Mouse (Mus musculus) heart, embryonic 14.5 days (tissue): Measurements from ENCODE around the gene Fbxo47. TPM values are rescaled to one million over a fixed set of nuclear protein-coding genes. Genes with fewer than 3 reads are reported as not detected.

Experiments used
- ATAC-seq: fragments of 200-750 bp; cut with Nextera tagmentation; 2 replicates; pipeline ENCODE4 v1.8.0; 2017; ENCODE audit warnings: low read depth, moderate TSS enrichment; ENCODE audit not compliant: insufficient number of reproducible peaks, insufficient read depth, low FRiP score
- H3K27ac ChIP-seq, 2 experiments: fragments of 200-500 bp in 1 of 2; fragments of 300-500 bp in 1 of 2; sonication (generic) in 1 of 2; replicated peaks in 1 of 2; 2 replicates each; pipeline ENCODE4 v1.5.1; 2012 to 2014; ENCODE audit warnings: low read depth in 2 of 2, low read length in 2 of 2, control low read depth in 1 of 2, mild to moderate bottlenecking in 1 of 2, mixed read lengths in 1 of 2; ENCODE audit not compliant: control insufficient read depth in 1 of 2, insufficient read depth in 1 of 2
- H3K27me3 ChIP-seq: fragments of 300-500 bp; sonication (generic); 2 replicates; pipeline ENCODE4 v1.6.1; 2014; ENCODE audit warnings: mild to moderate bottlenecking, low read length, control low read depth; ENCODE audit not compliant: control insufficient read depth, insufficient read depth
- H3K36me3 ChIP-seq: fragments of 300-500 bp; sonication (generic); 2 replicates; pipeline ENCODE4 v1.6.1; 2014; ENCODE audit warnings: mild to moderate bottlenecking, control low read depth, low read length, mixed read lengths; ENCODE audit not compliant: control insufficient read depth, insufficient read depth
- H3K4me1 ChIP-seq, 2 experiments: fragments of 200-500 bp in 1 of 2; fragments of 300-500 bp in 1 of 2; sonication (generic) in 1 of 2; 2 replicates each; pipeline ENCODE4 v1.6.1; 2012 to 2014; ENCODE audit warnings: low read length in 2 of 2, control low read depth in 1 of 2, mixed read lengths in 1 of 2; ENCODE audit not compliant: control insufficient read depth in 2 of 2, insufficient read depth in 2 of 2
- H3K4me2 ChIP-seq: fragments of 300-500 bp; sonication (generic); 2 replicates; pipeline ENCODE4 v1.6.1; 2014; ENCODE audit warnings: mild to moderate bottlenecking, low read length
- H3K4me3 ChIP-seq, 2 experiments: fragments of 200-500 bp in 1 of 2; fragments of 300-500 bp in 1 of 2; sonication (generic) in 1 of 2; 2 replicates each; pipeline ENCODE4 v1.5.1; 2012 to 2014; ENCODE audit warnings: low read length in 2 of 2, mild to moderate bottlenecking in 2 of 2, control low read depth in 1 of 2, low read depth in 1 of 2, moderate library complexity in 1 of 2; ENCODE audit not compliant: control insufficient read depth in 1 of 2, insufficient read depth in 1 of 2
- H3K9ac ChIP-seq: fragments of 300-500 bp; sonication (generic); 2 replicates; pipeline ENCODE4 v1.6.1; 2014; ENCODE audit warnings: mild to moderate bottlenecking, low read length
- H3K9me3 ChIP-seq: fragments of 300-500 bp; sonication (generic); 2 replicates; pipeline ENCODE4 v1.6.1; 2016; ENCODE audit warnings: low read length, control low read depth; ENCODE audit not compliant: control insufficient read depth
- WGBS: fragments of 180-500 bp; shearing (Covaris S2); extraction: QIAGEN DNeasy Blood & Tissue Kit; methylation state at CpG from one replicate; pipeline ENCODE4 v1.1.7; 2014; 5-methylcytosine and 5-hydroxymethylcytosine counted together
- polyA plus RNA-seq: library from polyadenylated mRNA; unstranded; fragments of >200 nt; fragmentation: Nextera tagmentation; extraction: Ambion mirVana; gene quantifications from 2 replicates; pipeline ENCODE4 v1.2.1, GENCODE M21; 2014

The Fbxo47 gene
- polyA plus RNA-seq, 1 experiment from 2014 or later, result 1.2 TPM

DNA sequence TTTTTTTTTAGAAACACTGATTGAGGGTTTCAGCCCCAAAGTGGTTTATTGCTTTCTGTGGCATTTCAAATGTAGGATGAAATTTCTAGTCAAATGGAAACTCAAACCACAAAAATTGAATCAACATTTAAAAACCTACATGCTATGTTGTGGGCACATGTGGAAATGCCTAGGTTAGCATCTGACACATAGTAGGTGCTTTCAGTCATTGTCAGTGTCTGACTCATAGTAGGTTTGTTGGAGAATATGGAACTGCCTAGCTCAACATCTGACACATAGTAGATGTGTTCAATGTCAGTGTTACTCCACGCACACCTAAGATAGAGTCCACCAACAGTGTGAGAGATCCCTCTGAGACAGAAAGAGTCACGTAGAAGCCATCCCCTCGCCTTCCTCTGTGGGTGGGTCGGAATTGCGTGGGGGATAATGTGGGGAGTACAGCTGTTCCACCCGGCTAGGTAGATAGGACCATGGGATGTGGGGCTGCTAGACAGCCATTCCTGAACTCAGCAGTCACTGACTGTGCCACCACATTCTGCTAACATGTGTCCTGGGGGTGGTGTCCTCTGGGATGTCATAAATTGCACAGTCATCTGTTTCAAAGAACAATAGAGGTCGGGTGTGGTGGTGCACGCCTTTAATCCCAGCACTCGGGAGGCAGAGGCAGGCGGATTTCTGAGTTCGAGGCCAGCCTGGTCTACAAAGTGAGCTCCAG lies 24.8 kb upstream of the Fbxo47 start:
- WGBS, result 83% methylated on average over 11 of the region's 11 CpGs
- no peaks in the 10 kb centered on the region for H3K4me1 ChIP-seq
- no peaks in the 10 kb centered on the region for H3K9me3 ChIP-seq
- no peak overlapping the region for H3K9ac ChIP-seq
- H3K36me3 ChIP-seq, result no peaks in the 10 kb centered on the region
- no peaks in the 10 kb centered on the region for H3K27me3 ChIP-seq
- no peak overlapping the region for H3K27ac ChIP-seq
- no peak for ATAC-seq
- H3K4me3 ChIP-seq, result no peak overlapping the region
- H3K4me2 ChIP-seq, result no peak overlapping the region

- Histone ChIP-seq H3K9me3 (no peaks in the 10 kb centered on the region), H3K27me3 (no peaks in the 10 kb centered on the region), H3K4me2 (no peak overlapping the region), H3K4me1 (no peaks in the 10 kb centered on the region), H3K36me3 (no peaks in the 10 kb centered on the region), H3K9ac (no peak overlapping the region), H3K4me3 (no peak overlapping the region), H3K27ac (no peak overlapping the region)
- ATAC-seq, result no peak
- 56% methylated on average over 5 of the region's 5 CpGs for WGBS
Observed at GRCm38 (mm10) chr11:97907935-97908334, 24.0 kb upstream of the Fbxo47 start.

GRCm38 (mm10) chr11:97906905-97907304 lies 23.0 kb upstream of the Fbxo47 start:
- ATAC-seq, result no peak
- Histone ChIP-seq H3K36me3 (no peaks in the 10 kb centered on the region), H3K4me2 (no peak overlapping the region), H3K9ac (no peak overlapping the region), H3K4me3 (no peak overlapping the region), H3K4me1 (no peaks in the 10 kb centered on the region), H3K27ac (no peak overlapping the region), H3K27me3 (no peaks in the 10 kb centered on the region), H3K9me3 (no peaks in the 10 kb centered on the region)
- 73% methylated on average over 9 of the region's 9 CpGs for WGBS

DNA sequence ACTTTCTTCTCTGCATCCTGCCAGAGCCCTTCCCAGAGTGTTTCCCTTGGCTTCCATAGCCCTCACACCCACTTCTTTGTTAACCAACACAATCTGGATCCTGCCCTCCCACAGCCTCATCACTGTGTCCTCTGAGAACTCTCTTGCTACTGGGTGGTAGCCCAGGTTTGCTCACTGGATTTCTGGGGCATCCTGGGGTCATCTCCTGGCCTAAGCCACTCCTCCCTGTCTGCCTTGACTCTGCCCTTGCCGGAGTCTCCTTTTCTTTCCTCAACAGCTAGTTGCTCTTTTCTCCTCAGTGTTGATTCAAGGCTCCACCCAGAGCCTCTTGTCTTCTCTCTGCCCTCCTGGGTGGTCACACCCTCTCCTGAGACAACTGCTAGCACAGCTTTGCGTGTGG lies 22.0 kb upstream of the Fbxo47 start:
- Histone ChIP-seq H3K9me3 (no peaks in the 10 kb centered on the region), H3K27me3 (no peaks in the 10 kb centered on the region), H3K36me3 (no peaks in the 10 kb centered on the region), H3K27ac (no peak overlapping the region), H3K4me2 (no peak overlapping the region), H3K4me3 (no peak overlapping the region), H3K9ac (no peak overlapping the region), H3K4me1 (no peaks in the 10 kb centered on the region)
- 57% methylated on average over 2 of the region's 2 CpGs for WGBS
- no peak for ATAC-seq

DNA sequence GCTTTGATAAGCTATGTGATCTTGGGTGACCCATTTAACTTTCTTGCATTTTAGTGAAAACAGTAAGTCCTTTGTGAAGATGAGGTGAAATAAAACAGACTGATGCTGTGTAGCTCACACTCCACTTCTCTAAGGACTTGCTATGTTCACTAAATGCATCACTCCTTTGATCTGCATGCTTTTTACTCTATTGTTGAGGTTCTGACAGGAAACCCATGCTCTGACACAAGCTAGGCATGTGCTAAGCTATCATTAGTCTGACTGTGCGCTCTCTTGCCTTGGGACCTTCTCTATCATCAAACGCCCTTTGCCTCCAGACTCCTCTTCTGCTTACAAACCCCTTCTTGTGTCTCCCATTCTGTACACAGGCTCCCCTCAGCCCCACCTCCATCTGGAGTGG lies 21.6 kb upstream of the Fbxo47 start:
- Histone ChIP-seq H3K9me3 (no peaks in the 10 kb centered on the region), H3K4me2 (no peak overlapping the region), H3K4me3 (no peak overlapping the region), H3K27ac (no peak overlapping the region), H3K27me3 (no peaks in the 10 kb centered on the region), H3K9ac (no peak overlapping the region), H3K4me1 (no peaks in the 10 kb centered on the region), H3K36me3 (no peaks in the 10 kb centered on the region)
- WGBS, result 88% methylated on average over 2 of the region's 2 CpGs
- ATAC-seq, result no peak

DNA sequence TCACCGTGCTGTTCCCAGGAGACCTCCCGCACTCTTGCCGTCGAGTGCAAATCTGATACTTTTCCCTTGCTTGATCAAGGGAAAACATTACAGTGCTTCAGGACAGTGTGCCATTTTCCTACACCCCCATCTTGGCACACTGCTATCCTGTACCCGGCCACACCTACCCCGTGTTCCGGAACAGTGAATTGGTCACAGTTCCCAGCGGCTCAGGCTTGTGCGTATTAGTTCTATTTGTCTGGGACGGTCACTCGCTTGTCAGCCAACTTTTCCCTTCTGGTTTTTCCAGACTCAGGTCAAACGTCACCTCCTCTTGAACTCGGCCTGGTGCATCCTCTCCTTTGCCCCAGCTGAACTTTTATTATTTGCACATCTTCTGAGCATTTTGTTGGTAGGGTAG lies 20.8 kb upstream of the Fbxo47 start:
- no peak overlapping the region for H3K9ac ChIP-seq
- no peak overlapping the region for H3K4me3 ChIP-seq
- H3K9me3 ChIP-seq, result no peaks in the 10 kb centered on the region
- no peaks in the 10 kb centered on the region for H3K36me3 ChIP-seq
- H3K27me3 ChIP-seq, result no peaks in the 10 kb centered on the region
- no peak for ATAC-seq
- no peak overlapping the region for H3K27ac ChIP-seq
- 85% methylated on average over 13 of the region's 13 CpGs for WGBS
- H3K4me2 ChIP-seq, result no peak overlapping the region
- no peaks in the 10 kb centered on the region; a peak in 1 of 4 replicates for H3K4me1 ChIP-seq

DNA sequence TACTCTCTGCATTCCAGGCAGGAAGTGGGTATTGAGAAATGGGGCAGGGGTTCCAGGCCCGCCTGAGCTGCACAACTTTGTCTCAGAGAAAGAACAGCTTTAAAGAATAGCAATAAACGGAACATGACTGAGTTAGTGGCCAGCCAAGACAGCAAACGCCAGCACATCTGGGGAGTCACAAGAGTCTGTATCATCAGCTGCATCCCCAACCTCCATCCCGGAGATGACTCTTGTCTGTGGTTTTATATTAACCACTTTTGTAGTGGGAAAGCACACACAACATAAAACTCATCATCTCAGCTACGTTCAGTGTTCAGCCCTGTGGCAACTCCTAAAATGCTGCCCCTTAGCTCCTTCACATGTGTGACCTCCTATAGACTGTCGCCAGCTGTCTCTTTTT lies 17.9 kb upstream of the Fbxo47 start:
- Histone ChIP-seq H3K4me1 (no peaks in the 10 kb centered on the region; a peak in 1 of 4 replicates), H3K9ac (no peak overlapping the region), H3K27me3 (no peaks in the 10 kb centered on the region), H3K36me3 (no peaks in the 10 kb centered on the region), H3K9me3 (no peaks in the 10 kb centered on the region), H3K4me2 (no peak overlapping the region), H3K4me3 (no peak overlapping the region), H3K27ac (no peak overlapping the region)
- 71% methylated on average over 6 of the region's 6 CpGs for WGBS
- no peak for ATAC-seq

GRCm38 (mm10) chr11:97899822-97900221 lies 15.9 kb upstream of the Fbxo47 start:
- H3K4me1 ChIP-seq, result no peaks in the 10 kb centered on the region; a peak in 1 of 4 replicates

More at GRCm38 (mm10) chr11:97899822-97900221, 15.9 kb upstream of the Fbxo47 start:
- Histone ChIP-seq H3K27me3 (no peaks in the 10 kb centered on the region), H3K27ac (no peak overlapping the region), H3K36me3 (no peaks in the 10 kb centered on the region), H3K4me2 (no peak overlapping the region), H3K9me3 (no peaks in the 10 kb centered on the region), H3K4me3 (no peak overlapping the region), H3K9ac (no peak overlapping the region)
- ATAC-seq, result no peak
- WGBS, result 0% methylated on average over 2 of the region's 2 CpGs
